Mouse (Mus musculus) liver, adult 10 weeks (tissue): Measurements from ENCODE around the gene Cdca7. TPM values are rescaled to one million over a fixed set of nuclear protein-coding genes. Genes with fewer than 3 reads are reported as not detected.

Experiments
- polyA plus RNA-seq: library from polyadenylated mRNA; stranded (reverse); fragments of 350-450 nt; fragmentation: Illumina TruSeq; extraction: RNeasy Lipid Tissue Mini Kit (QIAGEN cat#74804); gene quantifications from one replicate; pipeline ENCODE4 v1.2.3, GENCODE M21; 2014; ENCODE audit warnings: low read depth, low replicate concordance

Cdca7 gene
- 1.5 TPM for polyA plus RNA-seq

GRCm38 (mm10) chr2:72475797-72476485 is at the start of gene Cdca7:
Gene Cdca7 (plus strand): TSS chr2:72476159.

Other genes starting within 250 kb of the Cdca7 start
- 6.3 TPM for gene Map3k20, start 190.5 kb upstream of the Cdca7 start, polyA plus RNA-seq